Mouse (Mus musculus): ENCODE results near the gene Nrsn2. TPM values are rescaled to one million over a fixed set of nuclear protein-coding genes. Genes with fewer than 3 reads are reported as not detected.
A peak's percentile ranks its signal among the peaks of the same experiment; 100 is the strongest.
"Not testable (repeated sequence)": the region's sequence is repeated elsewhere in the genome, so short reads cannot be mapped to it uniquely, and the experiment has no call there.

The Nrsn2 gene
- total RNA-seq, 2 experiments from 2014 or later = not detected

DNA sequence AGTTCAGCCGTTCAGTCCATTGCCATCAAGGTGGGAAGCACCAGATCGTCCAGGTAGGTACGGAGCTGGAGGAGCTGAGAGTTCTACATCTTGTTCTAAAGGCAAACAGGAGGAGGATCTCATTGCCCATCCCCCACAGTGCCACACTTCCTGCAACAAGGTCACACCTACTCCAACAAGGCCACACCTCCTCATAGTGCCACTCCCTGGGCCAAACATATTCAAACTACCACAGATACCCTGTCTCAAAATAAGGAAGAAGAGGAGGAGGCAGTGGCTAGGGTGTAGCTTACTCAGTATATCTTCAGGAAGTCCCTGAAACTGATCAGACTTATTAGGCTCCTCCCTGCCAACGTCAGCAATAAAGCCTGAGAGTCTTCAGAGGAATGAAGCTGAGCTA lies 7.8 kb upstream of the Nrsn2 start:
- DNase-seq = no peak

DNA sequence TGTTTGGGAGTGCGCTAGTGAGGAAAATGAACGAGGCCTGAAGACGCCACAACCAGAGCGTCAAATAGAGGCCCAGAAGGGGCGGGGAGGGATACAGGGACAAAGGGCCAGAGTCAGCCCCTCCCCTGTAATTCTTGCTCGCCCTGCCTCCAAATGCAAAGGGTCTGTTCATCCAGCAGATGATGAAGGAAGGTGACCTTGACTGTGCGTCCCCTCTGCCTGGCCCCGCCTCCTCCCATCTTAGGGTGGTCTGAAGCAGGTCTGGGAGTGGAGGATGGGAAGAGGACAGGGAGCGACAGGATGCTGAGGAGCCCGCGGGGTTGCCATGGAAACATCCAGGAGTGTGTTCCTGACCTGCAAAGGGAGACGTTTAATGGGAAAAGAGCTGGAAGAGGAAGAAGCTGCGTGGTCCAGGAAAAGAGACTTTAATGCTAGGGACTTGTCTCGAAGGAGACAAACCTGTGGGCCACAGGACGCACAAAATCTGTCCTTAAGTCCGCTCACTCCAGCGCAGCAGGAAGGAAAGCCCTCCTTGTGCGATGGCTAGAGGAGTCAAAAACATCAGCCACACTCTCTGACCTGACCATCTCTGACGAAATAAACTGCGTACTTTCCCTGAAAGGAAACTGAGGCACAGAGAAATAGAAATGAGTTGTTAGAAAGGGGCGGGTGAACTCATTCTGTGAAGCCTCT lies 640 bp downstream of the Nrsn2 start:
- DNase-seq = no peak

DNA sequence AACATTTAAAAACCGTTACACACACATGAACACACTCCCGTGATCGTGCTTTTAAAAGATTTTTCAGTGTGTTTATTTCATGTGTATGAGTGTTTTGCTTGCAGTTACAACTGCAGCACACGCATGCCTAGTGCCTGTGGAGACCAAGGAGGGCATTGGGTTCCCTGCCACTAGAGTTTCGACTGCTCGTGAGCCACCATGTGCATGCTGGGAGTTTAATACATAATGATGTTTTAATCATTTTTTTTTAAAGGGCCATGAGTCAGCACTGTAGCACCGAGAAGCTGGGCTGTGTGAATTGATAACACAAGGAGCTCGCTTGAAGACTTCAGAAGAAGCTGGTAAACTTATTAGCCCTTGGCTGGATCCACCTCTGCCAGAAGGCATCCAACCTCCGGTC lies 2.9 kb downstream of the Nrsn2 start:
- DNase-seq = no peak

DNA sequence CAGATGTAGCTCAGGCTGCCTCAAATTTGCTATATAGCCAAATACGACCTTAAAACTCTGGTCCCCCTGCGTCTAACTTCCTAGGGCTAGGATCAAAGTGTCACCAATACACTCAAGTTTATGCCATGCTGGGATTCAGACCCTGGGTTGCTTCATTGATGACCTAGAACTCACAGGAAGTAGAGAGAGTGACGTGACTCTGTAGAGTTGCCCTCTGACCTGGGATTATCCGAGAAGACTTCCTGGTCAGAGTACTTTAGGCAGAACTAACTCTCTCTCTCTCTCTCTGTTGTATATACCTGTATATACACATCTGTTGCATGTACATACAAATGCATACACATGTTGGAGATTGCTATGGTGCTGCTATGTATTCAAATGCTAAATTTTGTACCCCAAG lies 3.8 kb downstream of the Nrsn2 start:
- no peak for DNase-seq

DNA sequence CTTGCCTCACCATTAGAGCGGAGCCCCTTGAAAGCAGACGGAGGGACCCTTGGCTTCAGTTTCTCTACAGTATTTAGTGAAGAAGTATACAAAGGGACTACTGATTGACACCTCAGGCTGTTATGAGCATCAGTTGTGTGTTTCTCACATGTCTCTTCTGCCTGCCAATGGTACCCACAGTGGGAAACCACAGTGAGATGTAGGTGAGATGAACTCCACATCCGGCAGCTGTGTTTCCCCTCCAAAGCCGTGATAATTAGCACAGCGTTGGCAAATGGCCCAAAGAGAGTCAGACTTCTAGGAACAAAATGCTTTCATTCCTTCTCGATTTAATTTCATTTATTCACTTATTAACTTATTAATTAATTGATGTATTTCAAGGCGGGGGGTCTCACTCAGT lies 4.3 kb downstream of the Nrsn2 start:
- no peak for DNase-seq

DNA sequence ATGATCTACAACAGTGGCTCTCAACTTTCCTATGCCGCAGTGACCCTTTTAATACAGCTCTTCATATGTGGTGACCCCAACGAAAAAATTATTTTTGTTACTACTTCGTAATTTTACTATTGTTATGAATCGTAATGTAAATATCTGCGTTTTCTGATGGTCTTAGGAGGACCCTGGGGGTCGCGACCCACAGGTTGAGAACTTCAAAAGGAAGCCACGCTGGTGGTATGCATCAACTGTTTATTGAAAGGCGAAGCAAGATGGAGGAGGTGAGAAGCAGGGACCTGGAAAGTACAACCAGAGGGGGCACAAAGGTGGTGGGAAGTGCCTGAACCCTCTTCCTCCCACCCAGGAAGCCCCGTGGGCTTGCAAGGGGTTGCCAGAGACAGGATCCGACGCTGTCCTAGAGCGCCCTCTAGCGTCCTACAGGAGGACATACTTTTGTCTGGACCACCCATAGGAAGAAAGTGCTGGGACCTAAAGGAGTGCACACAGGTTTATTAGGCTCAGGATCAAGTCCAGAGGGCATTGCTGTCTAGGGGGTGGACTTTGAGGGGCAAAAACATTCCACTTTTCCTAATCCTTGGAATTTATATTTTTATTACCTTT lies 7.8 kb downstream of the Nrsn2 start:
- DNase-seq = peak; percentile 28

DNA sequence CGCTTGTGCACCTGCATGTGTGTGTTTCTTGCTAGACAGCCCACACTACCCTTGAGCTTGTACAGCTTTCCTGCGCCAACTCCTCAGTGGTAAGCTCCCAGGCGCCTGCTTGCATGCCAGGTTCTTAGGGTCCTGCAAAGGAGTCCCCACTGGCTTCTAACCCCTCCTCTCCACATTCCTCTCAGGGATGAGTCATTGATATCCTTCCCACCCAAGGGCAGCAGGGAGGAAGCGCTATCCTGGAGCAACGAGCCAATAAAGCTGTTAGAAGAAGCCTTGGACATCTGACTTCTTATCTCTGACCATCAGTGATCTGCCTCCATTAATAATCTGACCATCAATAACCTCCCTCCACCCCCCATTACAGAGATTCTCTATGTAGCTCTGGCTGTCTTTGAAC lies 8.5 kb downstream of the Nrsn2 start:
- no peak for DNase-seq

DNA sequence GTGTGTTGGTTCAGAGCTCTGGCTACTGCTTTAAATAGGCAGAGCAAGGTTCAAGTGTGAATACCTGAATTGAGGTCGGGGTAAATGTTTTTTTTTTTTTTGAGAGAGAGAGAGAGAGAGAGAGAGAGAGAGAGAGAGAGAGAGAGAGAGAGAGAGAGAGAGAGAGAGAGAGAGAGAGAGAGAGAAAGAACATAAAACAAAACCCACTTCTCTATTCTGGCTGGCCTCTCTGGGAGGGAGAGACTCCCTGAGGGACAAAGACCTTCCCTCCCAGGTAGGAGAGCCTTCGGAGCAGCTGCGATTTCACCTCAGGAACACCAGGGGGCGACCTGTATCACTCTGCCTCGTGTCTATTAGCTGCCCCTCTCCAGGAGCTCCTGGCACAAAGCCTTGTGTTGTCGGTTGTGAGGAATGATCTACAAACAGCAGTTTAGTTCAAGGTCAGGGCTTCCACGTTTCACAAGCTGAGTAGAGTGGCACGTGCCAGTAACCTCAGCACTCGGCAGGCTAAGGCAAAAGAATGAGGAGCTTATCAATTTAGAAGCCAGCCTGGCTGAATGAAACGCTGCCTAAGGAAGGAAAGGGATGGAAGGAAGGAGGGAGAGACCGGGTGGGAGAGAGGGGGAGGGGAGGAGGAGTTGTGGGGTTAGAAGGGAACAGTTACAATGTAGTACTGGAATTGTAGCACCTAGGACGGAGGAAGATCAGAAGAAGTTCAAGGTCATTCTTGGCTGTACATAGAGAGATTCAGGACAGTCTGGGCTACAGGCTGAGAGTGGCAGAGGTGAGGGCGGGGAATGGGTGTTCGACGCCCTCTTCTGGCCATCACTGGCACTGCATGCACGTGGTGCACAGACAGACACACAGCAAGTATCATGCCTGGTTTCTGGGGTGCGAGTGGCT lies 12.9 kb downstream of the Nrsn2 start:
- DNase-seq = peak; percentile 55

DNA sequence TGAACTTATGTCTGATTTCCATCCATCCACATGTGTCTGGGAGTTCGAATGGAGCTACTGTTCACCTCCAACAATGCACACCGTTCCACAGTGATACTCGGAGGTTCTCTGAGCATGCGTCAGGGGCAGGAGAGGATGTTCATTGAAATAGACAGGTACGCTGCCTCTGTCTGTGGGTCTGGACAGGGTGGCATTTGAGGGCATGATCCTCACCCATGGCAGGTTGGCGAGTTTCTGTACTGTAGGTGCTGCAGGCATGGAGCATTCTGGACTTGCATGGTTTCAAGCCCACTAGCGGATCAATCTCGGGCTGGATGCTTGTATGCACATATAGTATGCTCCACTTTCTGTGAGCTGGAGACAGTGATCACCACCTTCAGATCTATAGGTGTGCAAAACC lies 15.2 kb downstream of the Nrsn2 start:
- DNase-seq = no peak

DNA sequence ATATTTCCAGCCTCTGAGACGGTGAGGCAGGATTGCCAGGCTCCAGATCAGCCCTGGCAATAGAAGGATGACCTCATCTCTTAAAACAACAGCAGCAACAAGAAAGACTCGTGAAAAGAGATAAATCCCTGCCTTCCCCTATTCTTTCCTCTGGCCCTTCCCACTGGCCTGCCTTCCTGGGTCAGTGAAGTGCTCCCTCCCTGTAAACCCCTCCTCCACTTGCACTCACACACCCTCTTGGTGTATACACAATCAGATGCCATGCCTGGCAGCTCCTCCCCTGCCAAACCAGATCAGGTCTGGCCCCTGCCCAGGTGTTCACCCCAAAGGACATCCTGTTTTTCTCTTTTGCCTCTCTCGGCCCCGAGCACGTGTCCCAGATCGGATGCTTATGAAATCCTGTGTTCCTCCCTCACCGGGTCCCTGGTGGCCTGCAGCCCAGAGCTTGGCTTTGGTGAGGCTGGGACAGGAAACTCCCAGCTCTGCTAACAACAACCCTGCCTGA lies 16.1 kb downstream of the Nrsn2 start:
- peak; percentile 76 for DNase-seq

DNA sequence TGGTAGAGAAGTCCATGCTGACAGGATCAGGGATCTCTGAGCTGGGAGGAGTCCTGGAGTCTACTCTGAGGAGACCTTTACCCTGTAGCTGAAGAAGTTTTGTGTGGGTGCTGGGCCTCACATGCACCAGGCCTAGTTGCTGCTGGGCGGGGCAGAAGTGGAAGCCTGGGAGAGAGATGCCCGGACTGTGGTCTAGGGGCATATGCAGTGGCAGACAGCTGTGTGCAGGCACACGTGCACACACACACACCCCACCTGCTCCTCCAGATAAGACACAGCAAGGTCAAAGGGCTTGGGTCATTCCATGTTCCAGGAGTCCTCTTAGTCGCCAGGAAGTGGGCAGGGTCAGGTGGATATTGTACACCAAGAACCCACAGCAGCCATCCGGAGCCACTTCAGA lies 16.8 kb downstream of the Nrsn2 start:
- no peak for DNase-seq

DNA sequence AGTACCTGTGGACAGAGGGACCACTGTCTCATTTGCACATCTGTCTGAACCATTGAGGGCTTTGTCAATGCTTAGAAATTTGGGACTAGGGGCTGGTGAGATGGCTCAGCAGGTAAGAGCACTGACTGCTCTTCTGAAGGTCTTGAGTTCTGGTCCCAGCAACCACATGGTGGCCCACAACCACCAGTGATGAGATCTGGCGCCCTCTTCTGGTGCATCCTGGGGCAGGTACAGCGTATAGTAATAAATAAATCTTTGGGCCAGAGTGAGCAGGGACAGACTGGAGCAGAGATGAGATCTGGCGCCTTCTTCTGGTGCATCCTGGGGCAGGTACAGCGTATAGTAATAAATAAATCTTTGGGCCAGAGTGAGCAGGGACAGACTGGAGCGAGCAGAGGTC lies 17.5 kb downstream of the Nrsn2 start:
- DNase-seq = not testable (repeated sequence)

DNA sequence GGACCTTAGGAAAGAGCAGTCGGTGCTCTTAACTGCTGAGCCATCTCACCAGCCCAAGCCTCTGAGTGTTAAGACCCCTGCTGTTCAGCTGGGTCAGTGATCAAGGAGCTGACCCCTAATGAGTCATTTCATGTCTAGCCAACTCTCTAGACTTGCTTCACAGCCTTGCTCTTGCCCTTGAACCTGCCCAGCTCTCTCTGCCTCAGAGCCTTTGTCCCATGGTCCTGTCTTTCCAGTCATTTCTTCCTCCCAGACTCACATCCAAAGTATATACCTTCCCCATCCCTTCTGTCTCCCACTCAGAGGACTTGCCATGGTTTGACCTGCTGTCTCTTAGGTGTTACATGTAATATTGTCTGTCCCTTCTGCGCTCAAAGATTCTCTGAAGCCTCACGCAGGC lies 19.2 kb downstream of the Nrsn2 start:
- no peak for DNase-seq

DNA sequence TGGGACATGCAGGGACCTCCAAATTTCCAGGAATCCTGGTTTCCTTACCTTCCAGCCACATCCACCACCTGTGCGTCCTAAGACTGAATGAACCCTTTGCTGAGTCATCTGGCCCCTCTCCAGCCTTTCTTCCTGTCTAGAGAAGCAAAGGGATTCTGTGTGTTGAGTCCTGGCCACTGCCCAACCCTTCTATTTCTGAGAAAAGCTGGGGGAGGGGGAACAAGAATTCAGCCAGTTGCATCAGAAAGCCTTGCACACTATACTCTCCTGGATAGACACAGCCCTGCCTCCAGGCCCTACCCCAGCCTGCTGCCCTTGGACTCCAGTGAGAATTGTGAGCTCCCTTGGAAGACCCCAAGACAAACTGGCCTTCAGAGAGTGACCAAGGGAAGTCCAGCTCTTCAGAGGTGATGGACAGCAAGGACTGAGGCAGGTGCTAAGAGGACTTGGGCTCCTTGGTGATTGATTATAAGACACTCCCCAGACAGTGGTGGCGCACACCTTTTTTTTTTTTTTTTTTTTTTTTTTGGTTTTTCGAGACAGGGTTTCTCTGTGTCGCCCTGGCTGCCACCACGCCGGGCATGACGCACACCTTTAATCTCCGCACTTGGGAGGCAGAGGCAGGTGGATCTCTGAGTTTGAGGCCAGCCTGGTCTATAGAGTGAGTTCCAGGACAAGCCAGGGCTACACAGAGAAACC lies 26.4 kb downstream of the Nrsn2 start:
- no peak for DNase-seq

DNA sequence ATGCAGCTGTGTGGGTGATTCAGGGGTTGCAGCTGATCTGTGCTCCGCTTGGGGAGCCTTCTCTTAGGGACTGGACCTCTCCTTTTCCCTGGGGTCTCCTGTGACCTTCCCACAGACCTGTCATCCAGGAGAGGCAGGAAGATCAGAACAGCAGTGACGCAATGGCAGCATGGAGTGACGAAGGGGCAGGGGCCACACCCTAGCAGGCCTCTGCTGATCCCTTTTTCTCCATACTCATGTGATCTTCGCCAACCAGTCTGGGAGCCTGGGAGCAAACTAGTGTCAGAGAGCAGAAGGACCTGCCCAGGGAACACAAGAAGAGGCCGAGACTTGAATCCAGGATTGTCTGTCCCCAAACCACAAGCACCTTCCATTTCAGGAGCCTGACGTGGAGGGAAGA lies 27.2 kb downstream of the Nrsn2 start:
- no peak for DNase-seq

DNA sequence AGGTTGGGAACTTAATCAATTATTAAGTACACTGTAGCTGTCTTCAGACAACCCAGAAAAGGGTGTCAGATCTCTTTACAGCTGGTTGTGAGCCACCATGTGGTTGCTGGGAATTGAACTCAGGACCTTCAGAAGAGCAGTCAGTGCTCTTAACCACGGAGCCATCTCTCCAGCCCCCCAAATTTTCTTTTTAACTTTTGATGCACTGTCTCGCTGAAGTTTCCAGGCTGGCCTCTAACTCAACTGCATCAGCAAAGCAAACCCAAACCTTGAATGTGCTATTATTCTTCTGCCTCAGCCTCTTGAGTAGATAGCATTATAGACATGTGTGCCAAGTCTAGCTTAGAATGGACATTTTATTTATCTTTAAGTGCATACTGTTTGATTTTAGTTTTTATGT lies 28.7 kb downstream of the Nrsn2 start:
- no peak for DNase-seq

DNA sequence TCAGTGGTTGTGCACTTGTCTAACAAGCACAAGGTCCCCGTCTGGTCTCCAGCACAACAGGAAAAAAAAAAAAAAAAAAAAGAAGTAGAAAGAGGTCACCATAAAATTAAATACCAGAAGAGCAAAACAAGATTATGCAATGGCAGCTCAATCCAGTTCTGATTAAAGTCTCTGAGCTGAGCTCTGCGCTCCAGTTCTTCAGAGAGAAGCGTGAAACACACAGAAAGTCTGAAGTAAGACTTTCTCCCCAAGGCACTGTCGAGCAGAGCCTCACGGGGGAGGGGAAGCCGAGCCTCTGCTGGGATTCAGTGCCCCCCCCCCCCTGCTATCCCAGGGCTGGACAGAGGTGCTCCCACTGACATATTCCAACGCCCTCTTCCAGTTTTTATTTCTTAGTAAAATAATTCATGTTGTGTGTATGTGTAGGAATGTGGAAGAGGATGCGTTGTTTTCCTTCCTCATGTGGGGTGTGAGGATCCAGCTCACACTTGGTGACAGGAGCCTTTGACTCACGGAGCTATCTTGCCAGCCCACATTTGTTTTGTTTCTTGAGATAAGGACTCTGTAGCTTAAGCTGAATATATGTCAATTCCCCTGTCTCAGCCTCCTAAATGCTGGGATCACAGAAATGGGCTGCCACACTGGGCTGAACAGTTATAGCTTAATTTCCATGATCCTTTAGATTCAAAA lies 29.5 kb downstream of the Nrsn2 start:
- no peak for DNase-seq

DNA sequence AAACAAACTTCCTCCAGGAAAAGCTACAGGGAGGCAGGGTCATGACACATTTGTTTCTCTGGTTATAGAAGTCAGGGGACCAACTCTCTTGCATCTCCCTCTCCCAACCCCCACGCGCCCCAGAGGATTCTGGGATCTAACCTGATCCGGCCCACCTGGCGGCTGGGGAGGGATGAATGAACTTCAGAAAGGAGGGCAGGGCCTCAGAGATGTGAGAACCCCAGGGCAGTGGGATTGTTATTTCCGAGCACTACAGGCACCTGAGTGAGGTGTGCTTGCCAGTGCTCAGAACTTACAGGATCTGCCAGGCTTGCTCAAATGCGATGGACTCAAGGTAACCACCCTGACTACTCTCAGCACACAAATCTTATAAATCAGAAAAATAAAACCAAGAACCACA lies 31.0 kb downstream of the Nrsn2 start:
- DNase-seq = no peak

DNA sequence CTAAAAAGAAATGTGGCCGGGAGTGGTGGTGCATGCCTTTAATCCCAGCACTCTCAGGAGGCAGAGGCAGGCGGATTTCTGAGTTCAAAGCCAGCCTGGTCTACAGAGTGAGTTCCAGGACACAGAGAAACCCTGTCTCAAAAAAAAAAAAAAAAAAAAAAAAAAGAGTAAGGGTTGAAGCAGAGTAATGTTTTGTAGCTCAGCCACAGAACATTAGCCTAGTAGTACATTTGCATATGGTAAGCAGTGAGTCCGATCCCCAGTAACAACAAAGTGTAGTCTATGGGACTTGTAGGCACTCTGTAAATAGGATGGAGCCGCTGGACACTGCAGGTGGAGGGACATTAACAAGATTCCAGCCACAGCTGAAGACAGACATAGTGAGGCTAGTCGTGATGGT lies 31.5 kb downstream of the Nrsn2 start:
- DNase-seq = no peak

DNA sequence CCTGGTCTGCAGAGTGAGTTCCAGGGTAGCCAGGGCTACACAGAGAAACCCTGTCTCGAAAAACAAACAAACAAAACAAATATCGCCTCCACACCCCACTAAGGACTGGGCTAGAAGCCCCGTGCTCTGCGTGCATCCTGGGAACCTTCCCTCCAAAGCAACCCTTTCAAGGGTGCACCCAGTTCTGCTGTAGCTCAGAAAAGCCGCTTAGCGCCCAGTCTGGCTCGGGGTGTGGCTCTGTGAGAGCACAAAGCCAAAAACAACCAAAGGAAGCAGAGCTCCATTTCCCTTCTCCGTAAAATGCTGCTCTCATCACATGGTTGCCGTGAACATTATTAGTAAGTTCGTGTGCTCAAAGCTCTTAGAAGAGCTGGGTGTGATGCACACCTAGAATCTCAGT lies 32.1 kb downstream of the Nrsn2 start:
- no peak for DNase-seq

DNA sequence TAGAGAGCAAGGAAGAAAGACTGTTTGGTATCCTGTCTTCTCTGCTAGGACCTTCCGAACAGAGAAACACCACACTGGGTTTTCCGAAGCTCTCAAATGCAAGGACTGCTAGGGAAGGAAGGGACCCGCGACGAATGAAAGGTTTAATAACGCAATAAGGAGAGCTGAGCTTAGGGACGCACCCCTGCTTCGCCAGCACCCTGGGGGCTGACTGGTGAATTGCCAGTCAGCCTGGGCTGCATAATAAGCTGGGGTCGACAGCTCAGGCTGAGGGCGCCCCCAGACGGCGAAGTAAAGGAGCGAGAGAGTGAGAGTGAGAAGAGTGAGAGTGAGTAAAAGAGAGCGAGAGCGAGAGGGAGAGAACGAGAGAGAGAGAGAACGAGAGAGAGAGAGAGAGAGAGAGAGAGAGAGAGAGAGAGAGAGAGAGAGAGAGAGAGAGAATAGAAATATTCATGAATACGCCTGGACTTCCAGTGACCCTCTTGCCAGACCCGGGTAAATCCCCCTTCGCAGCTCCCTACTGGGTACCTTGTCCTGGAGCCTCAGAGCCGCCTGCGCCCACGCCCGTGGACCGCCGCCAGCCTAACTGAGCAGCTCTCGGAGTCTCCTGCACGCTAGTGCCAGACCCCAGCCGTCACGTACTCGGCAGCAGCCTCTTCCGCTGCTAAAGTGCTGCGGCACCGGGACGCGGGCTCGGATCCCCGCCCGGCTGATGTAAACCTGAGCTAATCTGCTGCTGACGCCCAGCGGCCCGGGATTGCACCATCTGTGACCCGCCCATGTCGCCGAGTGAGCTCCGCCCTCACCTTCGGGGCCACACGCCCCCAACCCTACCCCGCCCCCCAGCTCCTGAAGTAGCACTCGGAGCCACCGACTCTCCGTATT lies 32.9 kb downstream of the Nrsn2 start, which contains the start of gene Trib3:
Gene Trib3, minus strand, starts transcription at position 704 of the 885 bp plus-strand sequence.
- DNase-seq = peak; percentile 77
